Mouse (Mus musculus) heart, embryonic 11.5 days (tissue): ENCODE measurements around the gene Erg. TPM values are rescaled to one million over a fixed set of nuclear protein-coding genes. Genes with fewer than 3 reads are reported as not detected.

ENCODE experiments used
- ATAC-seq: fragments of 200-750 bp; cut with Nextera tagmentation; replicated peaks from 2 replicates; pipeline ENCODE4 v1.8.0; 2017; ENCODE audit warnings: moderate library complexity; ENCODE audit not compliant: insufficient number of reproducible peaks, low FRiP score, low TSS enrichment
- H3K27ac ChIP-seq: fragments of 300-500 bp; sonication (generic); 2 replicates; pipeline ENCODE4 v1.5.1; 2014; ENCODE audit warnings: mild to moderate bottlenecking, low read depth, low read length
- H3K27me3 ChIP-seq: fragments of 300-500 bp; sonication (generic); 2 replicates; pipeline ENCODE4 v1.6.1; 2014; ENCODE audit warnings: mild to moderate bottlenecking, low read length, mixed read lengths; ENCODE audit not compliant: control insufficient read depth, insufficient read depth
- H3K36me3 ChIP-seq: fragments of 300-500 bp; sonication (generic); 2 replicates; pipeline ENCODE4 v1.6.1; 2014; ENCODE audit warnings: mild to moderate bottlenecking, low read length, moderate library complexity, mixed read lengths; ENCODE audit not compliant: control insufficient read depth, insufficient read depth
- H3K4me1 ChIP-seq: fragments of 300-500 bp; sonication (generic); 2 replicates; pipeline ENCODE4 v1.6.1; 2014; ENCODE audit warnings: low read length; ENCODE audit not compliant: control insufficient read depth, insufficient read depth
- H3K4me2 ChIP-seq: fragments of 300-500 bp; sonication (generic); 2 replicates; pipeline ENCODE4 v1.6.1; 2014; ENCODE audit warnings: mild to moderate bottlenecking, moderate library complexity
- H3K4me3 ChIP-seq: fragments of 300-500 bp; sonication (generic); 2 replicates; pipeline ENCODE4 v1.5.1; 2014; ENCODE audit warnings: low read depth, low read length
- H3K9ac ChIP-seq: fragments of 300-500 bp; sonication (generic); 2 replicates; pipeline ENCODE4 v1.6.1; 2014; ENCODE audit warnings: mild to moderate bottlenecking, low read depth, low read length, moderate library complexity
- H3K9me3 ChIP-seq: fragments of 300-500 bp; sonication (generic); replicated peaks from 2 replicates; pipeline ENCODE4 v1.6.1; 2016; ENCODE audit warnings: low read length; ENCODE audit not compliant: control insufficient read depth
- WGBS: fragments of 180-500 bp; shearing (Covaris S2); extraction: QIAGEN DNeasy Blood & Tissue Kit; methylation state at CpG from one replicate; pipeline ENCODE4 v1.1.7; 2014; ENCODE audit not compliant: insufficient replicate concordance; 5-methylcytosine and 5-hydroxymethylcytosine counted together
- polyA plus RNA-seq: library from polyadenylated mRNA; unstranded; fragments of >200 nt; fragmentation: Nextera tagmentation; extraction: Ambion mirVana; gene quantifications from 2 replicates; pipeline ENCODE4 v1.2.1, GENCODE M21; 2014

The Erg gene
- polyA plus RNA-seq, 1 experiment from 2014 or later: 4.8 TPM

- ATAC-seq: no peak
- 73% methylated on average over 20 of the region's 20 CpGs for WGBS
Measured at GRCm38 (mm10) chr16:95611982-95612746, 25.8 kb upstream of the Erg start.

DNA sequence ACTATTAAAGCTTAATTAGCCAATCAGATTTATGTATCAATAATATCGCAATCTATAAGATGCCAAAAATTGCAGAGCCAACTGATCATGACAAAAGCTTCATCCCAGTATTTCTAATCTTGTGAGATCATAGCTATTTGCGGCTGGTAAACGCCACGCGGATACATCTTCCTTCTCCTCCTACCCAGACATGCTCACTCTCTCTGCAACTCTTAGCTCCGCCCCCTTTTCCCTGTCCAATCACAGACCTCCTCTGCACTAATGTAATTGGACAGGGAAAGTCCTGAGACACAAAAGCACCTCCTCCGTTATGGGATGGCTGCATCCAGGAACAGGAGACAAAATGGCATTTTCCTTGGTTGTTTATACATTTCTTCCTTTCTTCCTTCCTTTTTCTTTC lies 22.2 kb upstream of the Erg start:
- H3K27me3 ChIP-seq: no peaks in the 10 kb centered on the region
- no peaks in the 10 kb centered on the region for H3K36me3 ChIP-seq
- WGBS: 63% methylated on average over 7 of the region's 7 CpGs
- no peak for ATAC-seq
- no peaks in the 10 kb centered on the region for H3K4me1 ChIP-seq
- no peak overlapping the region for H3K27ac ChIP-seq
- no peak overlapping the region for H3K9ac ChIP-seq
- H3K9me3 ChIP-seq: no peaks in the 10 kb centered on the region
- H3K4me2 ChIP-seq: no peak overlapping the region
- no peak overlapping the region for H3K4me3 ChIP-seq

More at GRCm38 (mm10) chr16:95611982-95612746, 25.8 kb upstream of the Erg start:
- Histone ChIP-seq H3K4me3 (no peak overlapping the region), H3K4me2 (no peak overlapping the region), H3K9me3 (no peaks in the 10 kb centered on the region), H3K9ac (no peak overlapping the region), H3K36me3 (no peaks in the 10 kb centered on the region), H3K27ac (no peak overlapping the region), H3K27me3 (no peaks in the 10 kb centered on the region), H3K4me1 (no peaks in the 10 kb centered on the region)

DNA sequence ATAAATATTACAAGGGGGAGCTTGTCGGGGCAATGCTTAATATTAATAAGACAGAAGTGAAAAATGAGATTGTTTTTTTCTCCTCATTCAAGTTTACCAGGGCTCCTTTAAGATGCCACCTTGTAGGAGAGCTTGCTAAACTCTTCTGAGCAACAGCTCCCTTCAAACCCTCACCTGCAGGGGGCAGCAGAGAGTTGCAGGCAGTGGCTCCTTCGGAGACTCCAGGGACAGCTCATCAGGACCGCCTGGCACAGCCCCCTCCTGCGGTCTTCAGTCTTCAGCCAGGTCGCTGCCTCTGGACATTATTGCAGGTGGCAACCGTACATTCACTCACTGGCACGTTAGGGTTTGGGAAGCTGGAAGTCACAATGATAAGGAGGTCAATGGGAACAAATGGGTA lies 18.9 kb upstream of the Erg start:
- WGBS: 20% methylated on average over 7 of the region's 7 CpGs
- no peaks in the 10 kb centered on the region for H3K4me1 ChIP-seq
- no peak overlapping the region for H3K4me3 ChIP-seq
- ATAC-seq: no peak
- H3K9me3 ChIP-seq: no peaks in the 10 kb centered on the region
- H3K27me3 ChIP-seq: no peaks in the 10 kb centered on the region
- no peaks in the 10 kb centered on the region for H3K36me3 ChIP-seq
- H3K4me2 ChIP-seq: no peak overlapping the region
- no peak overlapping the region for H3K9ac ChIP-seq
- no peak overlapping the region for H3K27ac ChIP-seq

DNA sequence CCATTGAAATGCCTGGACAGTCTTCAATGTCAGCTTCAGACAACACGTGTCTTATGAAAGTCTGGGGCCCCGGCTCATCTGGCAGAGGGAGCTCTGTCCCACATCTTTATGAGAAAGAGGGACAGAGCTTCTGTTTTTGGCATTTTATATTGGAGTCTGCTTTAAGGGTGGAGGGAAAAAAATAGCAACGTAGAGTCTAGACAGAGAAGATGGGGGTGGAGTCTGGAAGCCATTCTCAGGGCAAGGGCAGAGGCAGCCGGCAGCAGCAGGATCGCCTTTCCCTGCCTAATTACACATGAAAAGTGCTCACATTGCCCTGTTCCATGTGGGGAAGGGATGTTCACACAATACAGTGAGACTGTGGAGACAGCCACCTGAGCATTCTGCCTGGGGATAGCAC lies 16.1 kb upstream of the Erg start:
- no peaks in the 10 kb centered on the region for H3K36me3 ChIP-seq
- no peaks in the 10 kb centered on the region for H3K9me3 ChIP-seq
- H3K27me3 ChIP-seq: no peaks in the 10 kb centered on the region
- 45% methylated on average over 5 of the region's 5 CpGs for WGBS
- H3K4me2 ChIP-seq: no peak overlapping the region
- ATAC-seq: no peak
- no peak overlapping the region for H3K4me3 ChIP-seq
- no peak overlapping the region for H3K9ac ChIP-seq
- H3K27ac ChIP-seq: no peak overlapping the region
- no peaks in the 10 kb centered on the region for H3K4me1 ChIP-seq

DNA sequence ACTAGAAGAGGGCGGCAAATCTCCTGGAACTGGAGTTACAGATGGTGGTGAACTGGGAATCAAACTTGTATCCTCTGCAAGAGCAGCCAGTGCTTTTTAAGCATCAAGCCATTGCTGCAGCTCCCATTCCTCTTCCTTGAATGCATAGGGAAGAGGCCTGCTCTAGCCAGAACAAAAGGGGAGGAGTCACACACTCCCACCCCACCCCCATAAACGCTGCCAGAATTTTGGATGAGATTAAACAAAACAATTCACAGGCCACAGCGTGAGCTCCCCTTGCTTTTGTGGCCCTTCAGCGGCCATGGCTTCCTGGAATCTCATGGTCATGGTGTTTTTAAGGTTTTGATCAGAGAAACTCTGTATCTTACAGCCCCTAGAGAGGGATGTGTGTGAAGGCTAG lies 15.4 kb upstream of the Erg start:
- Histone ChIP-seq H3K4me3 (no peak overlapping the region), H3K4me1 (no peaks in the 10 kb centered on the region), H3K36me3 (no peaks in the 10 kb centered on the region), H3K4me2 (no peak overlapping the region), H3K9ac (no peak overlapping the region), H3K27me3 (no peaks in the 10 kb centered on the region), H3K27ac (no peak overlapping the region), H3K9me3 (no peaks in the 10 kb centered on the region)
- 44% methylated on average over 4 of the region's 4 CpGs for WGBS
- ATAC-seq: no peak

GRCm38 (mm10) chr16:95601219-95601580 lies 14.8 kb upstream of the Erg start:
- H3K4me2 ChIP-seq: no peak overlapping the region
- H3K4me1 ChIP-seq: no peaks in the 10 kb centered on the region
- no peak overlapping the region for H3K9ac ChIP-seq
- H3K36me3 ChIP-seq: no peaks in the 10 kb centered on the region
- H3K27ac ChIP-seq: no peak overlapping the region
- ATAC-seq: no peak
- H3K4me3 ChIP-seq: no peak overlapping the region
- WGBS: 83% methylated on average over 4 of the region's 4 CpGs
- no peaks in the 10 kb centered on the region for H3K27me3 ChIP-seq
- no peaks in the 10 kb centered on the region for H3K9me3 ChIP-seq

DNA sequence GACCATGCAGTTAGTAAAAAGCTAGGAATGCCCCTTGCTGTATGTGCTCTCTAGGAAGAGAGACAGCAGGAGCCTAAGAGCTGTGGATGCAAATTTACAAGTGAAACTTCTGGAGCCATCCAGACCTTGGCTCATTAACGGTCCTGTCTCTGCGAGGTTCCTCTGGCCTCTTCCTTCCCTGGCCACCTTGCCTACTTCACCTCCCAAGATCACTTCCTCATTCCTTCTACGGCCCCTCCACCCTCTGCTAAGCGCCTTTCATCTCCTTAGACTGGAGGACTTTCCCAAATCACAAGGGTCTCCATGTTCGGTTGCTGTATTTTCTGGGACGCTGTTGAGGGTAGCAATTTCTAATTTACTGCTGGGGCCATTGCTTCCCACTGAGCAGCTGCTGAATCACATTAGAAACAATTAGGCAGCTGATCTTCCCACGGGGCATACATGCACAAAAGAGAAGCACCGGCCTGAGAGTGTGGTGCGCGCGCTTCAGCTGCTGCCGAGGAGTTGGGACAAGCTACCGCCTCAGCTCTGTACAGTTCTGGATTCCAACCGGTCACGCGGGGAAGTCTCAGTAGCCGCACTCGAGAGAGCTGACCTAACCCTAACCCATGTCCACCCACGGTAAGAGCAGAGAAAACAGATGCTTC lies 14.3 kb upstream of the Erg start:
- Histone ChIP-seq H3K27ac (no peak overlapping the region), H3K4me3 (no peak overlapping the region), H3K9ac (no peak overlapping the region), H3K4me2 (no peak overlapping the region), H3K36me3 (no peaks in the 10 kb centered on the region), H3K9me3 (no peaks in the 10 kb centered on the region), H3K27me3 (no peaks in the 10 kb centered on the region), H3K4me1 (no peaks in the 10 kb centered on the region)
- ATAC-seq: no peak
- WGBS: 86% methylated on average over 19 of the region's 19 CpGs

- ATAC-seq: no peak
- no peaks in the 10 kb centered on the region for H3K36me3 ChIP-seq
- no peak overlapping the region for H3K9ac ChIP-seq
- H3K4me3 ChIP-seq: no peak overlapping the region
- no peaks in the 10 kb centered on the region for H3K27me3 ChIP-seq
- H3K9me3 ChIP-seq: no peaks in the 10 kb centered on the region
- no peaks in the 10 kb centered on the region for H3K4me1 ChIP-seq
- H3K27ac ChIP-seq: no peak overlapping the region
- no peak overlapping the region for H3K4me2 ChIP-seq
- 84% methylated on average over 4 of the region's 4 CpGs for WGBS
Measured at GRCm38 (mm10) chr16:95598930-95599329, 12.5 kb upstream of the Erg start.

GRCm38 (mm10) chr16:95597578-95597951 lies 11.2 kb upstream of the Erg start:
- H3K27me3 ChIP-seq: no peaks in the 10 kb centered on the region
- no peak overlapping the region for H3K27ac ChIP-seq
- no peak overlapping the region for H3K4me3 ChIP-seq
- H3K36me3 ChIP-seq: no peaks in the 10 kb centered on the region
- no peaks in the 10 kb centered on the region for H3K4me1 ChIP-seq
- WGBS: 65% methylated on average over 7 of the region's 7 CpGs
- ATAC-seq: no peak
- H3K4me2 ChIP-seq: no peak overlapping the region
- H3K9ac ChIP-seq: no peak overlapping the region
- H3K9me3 ChIP-seq: no peaks in the 10 kb centered on the region
